In genomic region chr7:84409896-84410521, GRCm38 (mm10) we compare ENCODE assay signal across 8 mouse cellular contexts. TPM values are rescaled to one million over a fixed set of nuclear protein-coding genes. Genes with fewer than 3 reads are reported as not detected.
A peak's percentile ranks its signal among the peaks of the same experiment; 100 is the strongest.
DNase-seq lines count a peak whose midpoint lies in the region; ATAC-seq and TF ChIP-seq lines count a peak whose summit lies in the region.

Gene Arnt2 (minus strand): TSS chr7:84410176.

- H3K4me3 ChIP-seq in ES-Bruce4 (ENCODE audit: low read depth, low read length): peak within 1 kb of the TSS; percentile 82
- H3K4me3 ChIP-seq in embryonic facial prominence, embryonic 14.5 days (ENCODE audit: low read depth, low read length): peak within 1 kb of the TSS; percentile 70
- H3K4me3 ChIP-seq in hindbrain, embryonic 14.5 days (replicated peaks; ENCODE audit: low read length): peak within 1 kb of the TSS; percentile 80
- H3K4me3 ChIP-seq in midbrain, embryonic 10.5 days: peak within 1 kb of the TSS; percentile 85
- peak within 1 kb of the TSS; percentile 64 for H3K4me3 ChIP-seq in small intestine, adult 2 months (ENCODE audit: low read depth, low read length)

- peak within 1 kb of the TSS; percentile 79 for H3K4me2 ChIP-seq in embryonic facial prominence, embryonic 14.5 days (ENCODE audit: low read depth, low read length)
- peak within 1 kb of the TSS; percentile 69 for H3K4me2 ChIP-seq in hindbrain, embryonic 14.5 days (replicated peaks)

- no peak for TF ChIP-seq CTCF in ES-Bruce4 (IDR thresholded peaks at IDR 0.05; ENCODE audit: low read depth, low read length)
- no peak for TF ChIP-seq CTCF in small intestine, adult 2 months (IDR thresholded peaks at IDR 0.05; ENCODE audit: extremely low read depth, insufficient read length, insufficient replicate concordance, low read depth, low read length)

- H3K27me3 ChIP-seq in ES-Bruce4 (ENCODE audit: control insufficient read depth, insufficient read depth, low read length, poor library complexity, severe bottlenecking): peaks cover 14% of the 10 kb centered on the region
- H3K27me3 ChIP-seq in embryonic facial prominence, embryonic 14.5 days (replicated peaks; ENCODE audit: control insufficient read depth, insufficient read depth, low read length): no peaks in the 10 kb centered on the region
- H3K27me3 ChIP-seq in hindbrain, embryonic 14.5 days (ENCODE audit: control insufficient read depth, insufficient read depth, low read length): no peaks in the 10 kb centered on the region
- peaks cover 20% of the 10 kb centered on the region for H3K27me3 ChIP-seq in midbrain, embryonic 10.5 days (ENCODE audit: low read depth, poor library complexity, severe bottlenecking)
- H3K27me3 ChIP-seq in small intestine, adult 2 months (ENCODE audit: control insufficient read depth, insufficient read depth, low read length): peaks cover 8% of the 10 kb centered on the region; the same call in 1 of the 2 replicates

- no peaks in the 10 kb centered on the region for H3K4me1 ChIP-seq in ES-Bruce4 (ENCODE audit: control insufficient read depth, insufficient read depth, low read length)
- peaks cover 11% of the 10 kb centered on the region; the same call in 1 of the 2 replicates for H3K4me1 ChIP-seq in embryonic facial prominence, embryonic 14.5 days (ENCODE audit: control insufficient read depth, insufficient read depth, low read length)
- peaks cover 30% of the 10 kb centered on the region for H3K4me1 ChIP-seq in hindbrain, embryonic 14.5 days (replicated peaks; ENCODE audit: control insufficient read depth, insufficient read depth, low read length)
- peaks cover 50% of the 10 kb centered on the region for H3K4me1 ChIP-seq in midbrain, embryonic 10.5 days
- peaks cover 3% of the 10 kb centered on the region for H3K4me1 ChIP-seq in small intestine, adult 2 months (ENCODE audit: control insufficient read depth, insufficient read depth, insufficient read length, low read length)

- DNase-seq in adrenal gland, postnatal 25 days: peak; percentile 51
- peak; percentile 75 for DNase-seq in embryonic facial prominence, embryonic 14.5 days (ENCODE audit: low spot score)
- DNase-seq in hindbrain, embryonic 14.5 days (ENCODE audit: low spot score): peak; percentile 83
- peak; percentile 65 for DNase-seq in left cerebral cortex, adult 11 months (ENCODE audit: low spot score)
- peak; percentile 82 for DNase-seq in midbrain, embryonic 10.5 days (ENCODE audit: low spot score)
- no peak for DNase-seq in thymus, postnatal 36 days

- H3K9ac ChIP-seq in ES-Bruce4 (ENCODE audit: low read depth, poor library complexity, severe bottlenecking): peak within 1 kb of the TSS; percentile 85
- H3K9ac ChIP-seq in embryonic facial prominence, embryonic 14.5 days (ENCODE audit: low read depth, low read length): peak within 1 kb of the TSS; percentile 85
- peak within 1 kb of the TSS; percentile 95 for H3K9ac ChIP-seq in hindbrain, embryonic 14.5 days

- no peaks in the 10 kb centered on the region for H3K9me3 ChIP-seq in ES-Bruce4 (replicated peaks; ENCODE audit: control insufficient read depth, insufficient read depth, low read length, poor library complexity, severe bottlenecking)
- H3K9me3 ChIP-seq in embryonic facial prominence, embryonic 14.5 days (ENCODE audit: control insufficient read depth, low read length): no peaks in the 10 kb centered on the region
- H3K9me3 ChIP-seq in hindbrain, embryonic 14.5 days (ENCODE audit: control insufficient read depth, low read length): no peaks in the 10 kb centered on the region
- no peaks in the 10 kb centered on the region for H3K9me3 ChIP-seq in midbrain, embryonic 10.5 days (replicated peaks)

- ATAC-seq in embryonic facial prominence, embryonic 14.5 days (ENCODE audit: low read depth): peak; percentile 88
- peak; percentile 91 for ATAC-seq in hindbrain, embryonic 14.5 days (ENCODE audit: low FRiP score)

- no peak within 1 kb of the TSS for H3K27ac ChIP-seq in ES-Bruce4 (ENCODE audit: insufficient read depth, low read length)
- H3K27ac ChIP-seq in embryonic facial prominence, embryonic 14.5 days (replicated peaks; ENCODE audit: low read depth, low read length): peak within 1 kb of the TSS; percentile 80
- H3K27ac ChIP-seq in hindbrain, embryonic 14.5 days: peak within 1 kb of the TSS; percentile 97
- H3K27ac ChIP-seq in midbrain, embryonic 10.5 days (replicated peaks): peak within 1 kb of the TSS; percentile 98
- H3K27ac ChIP-seq in small intestine, adult 2 months (ENCODE audit: insufficient read depth, low read depth, low read length): no peak within 1 kb of the TSS

- no peaks in the 10 kb centered on the region for H3K36me3 ChIP-seq in ES-Bruce4 (ENCODE audit: control insufficient read depth, insufficient read depth, low read length, poor library complexity, severe bottlenecking)
- H3K36me3 ChIP-seq in embryonic facial prominence, embryonic 14.5 days (ENCODE audit: control insufficient read depth, insufficient read depth, low read length): no peaks in the 10 kb centered on the region
- H3K36me3 ChIP-seq in hindbrain, embryonic 14.5 days (replicated peaks; ENCODE audit: control insufficient read depth, insufficient read depth): no peaks in the 10 kb centered on the region
- H3K36me3 ChIP-seq in midbrain, embryonic 10.5 days: peaks cover 27% of the 10 kb centered on the region
- no peaks in the 10 kb centered on the region for H3K36me3 ChIP-seq in small intestine, adult 2 months (ENCODE audit: control insufficient read depth, insufficient read depth, low read length)

- TF ChIP-seq POLR2A in ES-Bruce4 (IDR thresholded peaks at IDR 0.05; ENCODE audit: insufficient read depth, low read length): no peak
- TF ChIP-seq POLR2A in small intestine, adult 2 months (IDR thresholded peaks at IDR 0.05; ENCODE audit: low read depth, low read length): no peak

- no peak for TF ChIP-seq EP300 in ES-Bruce4 (IDR thresholded peaks at IDR 0.05; ENCODE audit: insufficient read depth, low read depth, low read length)

- WGBS in embryonic facial prominence, embryonic 14.5 days: 1% methylated on average over 32 of the region's 69 CpGs
- WGBS in hindbrain, embryonic 14.5 days: under 1% methylated on average over 45 of the region's 69 CpGs
- WGBS in midbrain, embryonic 10.5 days: under 1% methylated on average over 64 of the region's 69 CpGs
- 2% methylated on average over 58 of the region's 69 CpGs for WGBS in small intestine, adult 2 months

RNA-seq across cellular contexts. Expression of gene Arnt2, which starts in this region (rescaled TPM):
- 1.5 and 3.3 TPM in 2 replicates for polyA plus RNA-seq in ES-Bruce4 (2011; ENCODE audit: insufficient read depth, insufficient read length, low read depth, missing spikeins)
- 32.9 and 41.3 TPM in 2 replicates for total RNA-seq in adrenal gland, postnatal 25 days (2021)
- 7.6 and 9.3 TPM in 2 replicates for polyA plus RNA-seq in embryonic facial prominence, embryonic 14.5 days (2014; fragmentation: Nextera tagmentation; extraction: Ambion mirVana)
- 67.4 and 78.3 TPM in 2 replicates for polyA plus RNA-seq in hindbrain, embryonic 14.5 days (2014; fragmentation: Nextera tagmentation; extraction: Ambion mirVana)
- 24.0 and 36.1 TPM in 2 replicates for polyA plus RNA-seq in midbrain, embryonic 10.5 days (2016; fragmentation: Nextera tagmentation; extraction: Ambion mirVana)
- 0.58 and 3.2 TPM in 2 replicates for polyA plus RNA-seq in small intestine, adult 2 months (2012; rRNA removed)

Comparison
In these comparisons a context has a peak if more than half of its experiments do, and no peak if none do; other contexts are left out.
1. H3K27ac ChIP-seq: peak in embryonic facial prominence, embryonic 14.5 days (single experiment), hindbrain, embryonic 14.5 days (single experiment) and midbrain, embryonic 10.5 days (single experiment); none in ES-Bruce4 (single experiment) and small intestine, adult 2 months (single experiment).
2. DNase-seq: peak in adrenal gland, postnatal 25 days (single experiment), embryonic facial prominence, embryonic 14.5 days (single experiment), hindbrain, embryonic 14.5 days (single experiment), left cerebral cortex, adult 11 months (single experiment) and midbrain, embryonic 10.5 days (single experiment); none in thymus, postnatal 36 days (0 of 2).
3. Peak in every context shown above with its lines, with median percentiles within 50 percentile points of each other: H3K4me3 ChIP-seq and H3K9ac ChIP-seq.